Mouse (Mus musculus) MEL-GATA-1-ER (cell line): ENCODE data around the gene C2cd5.
A peak's percentile ranks its signal among the peaks of the same experiment; 100 is the strongest.
"Not testable (repeated sequence)": the region's sequence is repeated elsewhere in the genome, so short reads cannot be mapped to it uniquely, and the experiment has no call there.

Source experiments
- DNase-seq: peaks from one replicate; pipeline ENCODE4 v3.0.0-alpha.2; 2012; ENCODE audit warnings: low read depth; ENCODE audit errors: extremely low read depth

C2cd5 gene

DNA sequence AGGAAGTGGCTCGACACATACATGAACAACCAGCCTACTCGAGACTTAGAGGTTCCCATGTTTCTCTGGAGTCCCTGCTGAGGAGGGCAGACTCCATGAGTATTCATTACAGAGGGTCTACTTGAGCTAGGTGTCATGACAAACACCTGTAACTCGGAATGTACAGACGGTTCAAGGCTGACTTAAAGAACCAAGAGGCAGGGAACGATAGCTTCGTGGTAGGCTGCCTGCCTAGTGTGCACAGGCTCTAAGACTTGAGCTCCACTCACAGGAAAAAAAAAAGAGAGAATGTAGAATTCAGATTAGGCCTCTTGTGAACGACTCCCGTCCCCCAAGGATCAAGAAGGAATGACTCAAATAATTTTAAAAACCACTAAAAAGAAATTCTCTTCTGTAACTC lies 78.2 kb downstream of the C2cd5 start:
- no peak for DNase-seq

DNA sequence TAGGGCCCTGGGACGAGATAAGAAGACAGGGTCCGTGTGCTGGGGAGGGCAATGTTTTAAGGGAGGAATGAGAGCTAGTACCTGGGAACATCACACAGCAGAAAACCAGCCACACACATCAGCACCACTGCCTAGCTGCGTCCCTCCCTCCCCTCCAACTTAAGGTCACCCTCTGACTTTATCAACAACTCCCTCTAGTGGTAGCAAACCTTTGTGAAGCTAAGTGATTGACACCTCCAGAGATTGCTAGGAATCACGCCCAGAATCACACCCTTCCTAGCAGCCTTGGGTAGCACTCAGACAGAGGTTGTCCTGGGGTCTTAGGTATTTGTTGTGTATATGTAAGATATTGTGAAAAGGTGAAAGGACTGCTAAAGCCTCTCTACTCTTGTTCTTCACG lies 79.3 kb downstream of the C2cd5 start:
- DNase-seq: peak; percentile 20

- DNase-seq: no peak
These were observed 79.8 kb downstream of the C2cd5 start for GRCm38 (mm10) chr6:143020146-143020545.

DNA sequence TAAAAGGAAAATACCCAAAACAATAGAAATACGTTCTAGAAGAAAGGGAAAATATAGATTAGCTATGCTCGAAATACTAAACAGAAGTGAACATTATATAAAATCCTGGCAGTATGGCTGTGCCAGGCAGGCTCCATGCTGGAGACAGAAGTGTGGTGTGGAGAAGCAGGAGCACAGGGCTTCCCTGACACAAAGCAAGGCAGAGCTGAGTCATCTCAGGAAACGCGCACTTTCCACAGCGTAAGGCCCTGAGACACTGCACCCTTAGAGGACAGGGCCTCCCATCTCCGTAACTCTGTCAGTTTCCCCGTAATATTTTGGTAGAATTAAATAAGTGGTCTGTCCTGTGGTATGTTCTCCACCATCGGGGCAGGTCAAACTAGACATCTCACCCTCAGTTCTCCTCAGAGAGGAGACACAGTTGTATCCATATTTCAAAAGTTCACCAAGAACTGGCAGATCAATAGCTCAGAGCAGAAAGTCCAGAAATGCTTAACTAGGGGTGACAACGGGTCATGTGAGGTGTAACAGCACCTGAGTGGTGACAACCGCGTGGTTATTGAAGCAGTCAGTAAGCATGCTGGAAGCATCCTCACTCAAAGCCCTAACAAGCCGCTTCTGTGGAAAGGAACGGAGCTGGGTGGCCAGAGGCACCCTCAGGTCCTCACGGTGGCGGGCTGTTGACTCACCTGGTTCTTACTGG lies 87.3 kb downstream of the C2cd5 start:
- DNase-seq: no peak

DNA sequence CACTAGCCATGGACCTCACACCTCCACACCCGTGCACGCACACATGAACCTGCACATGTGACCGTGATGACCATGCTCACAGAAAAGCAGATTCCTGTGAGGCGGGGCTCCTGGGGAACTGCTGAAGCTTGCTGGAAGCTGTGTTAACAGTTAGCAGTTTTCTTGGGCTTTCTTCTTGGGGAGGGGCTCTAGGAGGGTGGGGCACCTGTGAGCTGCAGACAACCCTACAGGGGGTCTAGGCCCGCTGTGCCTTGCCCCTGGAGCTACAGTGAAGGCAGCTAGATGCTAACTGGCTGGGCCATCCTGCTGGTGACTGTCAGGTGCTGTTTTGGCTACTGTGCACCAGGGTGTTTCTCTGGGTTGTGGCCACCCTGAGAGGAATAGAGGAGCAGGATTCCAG lies 91.1 kb downstream of the C2cd5 start:
- no peak for DNase-seq

GRCm38 (mm10) chr6:143005209-143005608 lies 94.7 kb downstream of the C2cd5 start:
- not testable (repeated sequence) for DNase-seq

DNA sequence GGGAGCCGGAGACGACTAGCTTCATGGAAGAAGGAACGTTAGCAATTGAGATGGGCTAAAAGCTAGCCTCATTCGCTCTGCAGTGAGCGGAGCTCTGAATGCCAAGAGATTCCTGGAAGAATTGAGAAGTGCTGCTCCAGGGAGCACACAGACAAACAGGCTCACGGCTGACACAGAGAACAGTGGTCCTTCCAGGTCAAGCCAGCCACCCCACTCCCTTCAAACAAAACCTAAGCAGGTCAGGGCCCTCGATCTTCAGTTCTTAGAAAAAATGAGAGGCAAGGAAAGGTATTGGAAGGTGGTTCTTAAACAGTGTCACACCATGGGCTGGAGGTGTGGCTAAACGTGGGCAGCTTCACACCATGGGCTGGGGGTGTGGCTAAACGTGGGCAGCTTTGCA lies 95.1 kb downstream of the C2cd5 start:
- no peak for DNase-seq

DNA sequence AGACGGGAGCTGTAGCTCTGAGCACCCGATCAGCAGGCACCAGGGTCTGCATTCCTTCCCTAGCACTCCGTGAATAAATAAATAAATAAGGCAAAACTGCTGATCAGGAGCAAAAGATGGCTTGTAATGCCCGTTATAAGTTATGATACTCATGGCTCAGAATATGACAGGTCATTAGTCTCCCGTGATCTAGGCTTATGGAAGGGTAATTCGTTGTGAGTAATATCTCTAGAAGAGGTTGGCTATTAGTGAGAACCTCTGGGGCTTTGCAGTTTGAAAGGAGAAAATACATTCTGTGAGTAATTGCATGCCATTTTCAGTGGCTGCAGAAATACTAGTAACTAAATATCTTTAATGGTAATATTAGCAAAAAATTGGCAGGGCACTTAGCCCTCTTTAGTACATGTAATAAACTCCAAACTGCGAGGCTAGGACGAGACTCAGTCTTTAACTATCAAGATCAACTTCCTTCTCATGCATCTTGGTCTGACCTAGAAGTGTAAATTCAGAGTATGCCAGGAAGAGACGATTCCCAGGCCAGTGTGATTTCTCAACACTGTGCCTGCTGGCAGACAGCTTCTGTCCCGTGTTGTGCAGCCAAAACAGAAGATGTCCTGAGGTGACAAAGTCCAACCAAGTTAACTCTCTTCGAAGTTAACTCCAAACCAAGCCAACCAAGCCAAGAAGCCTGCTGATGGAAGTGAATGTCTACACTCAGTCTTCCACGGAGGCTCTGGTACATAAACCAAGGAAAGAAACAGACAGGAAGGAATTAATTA lies 101.5 kb downstream of the C2cd5 start:
- no peak for DNase-seq

GRCm38 (mm10) chr6:142996887-142997286 lies 103.1 kb downstream of the C2cd5 start:
- DNase-seq: no peak

- no peak for DNase-seq
These were observed 104.4 kb downstream of the C2cd5 start for GRCm38 (mm10) chr6:142995567-142995966.

DNA sequence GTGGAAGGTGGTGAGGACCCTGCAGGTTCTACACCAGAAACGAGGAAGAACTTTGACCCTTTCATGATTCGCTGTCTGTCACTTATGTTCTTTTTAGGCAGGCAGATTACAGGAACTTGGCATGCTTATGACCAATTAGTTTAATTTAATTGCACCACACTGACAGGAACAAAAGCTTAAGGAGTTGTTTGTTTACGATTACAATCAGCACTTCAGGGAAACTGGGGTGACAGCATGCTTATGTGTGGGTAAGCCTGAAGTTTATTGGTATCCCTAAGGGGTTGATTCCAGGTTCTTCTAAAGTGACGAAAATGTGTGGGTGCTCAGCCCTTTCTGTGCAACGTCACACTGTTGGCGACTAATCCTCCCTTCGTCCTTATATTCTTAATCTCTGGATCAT lies 105.1 kb downstream of the C2cd5 start:
- no peak for DNase-seq

- DNase-seq: no peak
These were observed 105.9 kb downstream of the C2cd5 start for GRCm38 (mm10) chr6:142993705-142994698.

GRCm38 (mm10) chr6:142992971-142993370 lies 107.0 kb downstream of the C2cd5 start:
- DNase-seq: no peak

GRCm38 (mm10) chr6:142992099-142992498 lies 107.8 kb downstream of the C2cd5 start:
- no peak for DNase-seq

DNA sequence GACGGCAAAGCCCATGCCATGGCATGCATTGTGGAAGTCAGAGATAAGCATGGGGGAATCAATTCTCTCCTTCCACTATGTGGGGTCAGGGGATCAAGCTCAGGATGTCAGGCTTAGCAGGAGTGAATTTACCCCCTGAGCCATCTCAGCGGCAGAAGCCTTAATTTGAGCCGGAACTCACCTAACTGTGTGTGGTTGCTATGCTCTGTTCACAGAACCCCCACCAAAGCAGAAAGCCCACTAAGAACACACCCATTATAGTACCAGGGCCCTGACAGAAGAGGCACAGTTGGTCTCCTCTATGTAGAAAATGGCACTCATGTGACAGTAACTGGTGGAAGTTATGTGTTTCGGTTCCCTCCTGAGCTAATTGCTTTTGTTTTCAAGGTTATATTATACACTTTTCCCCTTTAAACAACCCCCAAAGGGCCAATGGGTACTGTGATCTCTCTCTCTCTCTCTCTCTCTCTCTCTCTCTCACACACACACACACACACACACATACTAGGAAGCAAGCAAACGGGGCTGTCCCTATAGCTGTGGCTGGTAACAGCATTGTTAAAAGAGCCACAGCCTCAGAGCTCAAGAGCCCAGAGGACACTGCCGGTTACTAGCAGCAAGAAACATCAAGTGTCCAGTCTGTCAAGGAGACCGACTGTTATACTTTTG lies 108.4 kb downstream of the C2cd5 start:
- no peak for DNase-seq

- no peak for DNase-seq
These were observed 109.4 kb downstream of the C2cd5 start for GRCm38 (mm10) chr6:142990516-142990915.

GRCm38 (mm10) chr6:142989495-142989894 lies 110.4 kb downstream of the C2cd5 start:
- peak; percentile 57 for DNase-seq

- peak; percentile 44 for DNase-seq
These were observed 111.2 kb downstream of the C2cd5 start for GRCm38 (mm10) chr6:142988753-142989152.

DNA sequence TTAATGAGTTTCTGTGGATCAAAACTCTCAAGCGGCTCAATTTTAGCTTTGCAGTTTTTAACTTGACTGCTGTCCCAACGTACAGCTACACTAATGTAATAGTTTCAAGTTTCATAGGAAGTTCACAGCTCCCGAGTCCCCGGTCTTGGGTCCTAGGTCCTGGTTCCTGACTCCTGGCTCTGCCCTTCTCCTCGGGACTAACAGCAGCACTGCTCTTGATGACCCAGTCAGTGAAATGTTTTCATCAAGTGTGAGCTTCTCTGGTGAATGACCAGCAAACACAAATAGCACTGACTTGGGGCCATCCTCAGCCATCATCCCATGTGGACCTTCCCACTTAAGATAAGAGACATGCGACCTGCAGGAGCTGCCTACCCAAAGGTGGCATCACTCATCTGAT lies 111.7 kb downstream of the C2cd5 start:
- no peak for DNase-seq

- no peak for DNase-seq
These were observed 112.3 kb downstream of the C2cd5 start for GRCm38 (mm10) chr6:142987616-142988015.

DNA sequence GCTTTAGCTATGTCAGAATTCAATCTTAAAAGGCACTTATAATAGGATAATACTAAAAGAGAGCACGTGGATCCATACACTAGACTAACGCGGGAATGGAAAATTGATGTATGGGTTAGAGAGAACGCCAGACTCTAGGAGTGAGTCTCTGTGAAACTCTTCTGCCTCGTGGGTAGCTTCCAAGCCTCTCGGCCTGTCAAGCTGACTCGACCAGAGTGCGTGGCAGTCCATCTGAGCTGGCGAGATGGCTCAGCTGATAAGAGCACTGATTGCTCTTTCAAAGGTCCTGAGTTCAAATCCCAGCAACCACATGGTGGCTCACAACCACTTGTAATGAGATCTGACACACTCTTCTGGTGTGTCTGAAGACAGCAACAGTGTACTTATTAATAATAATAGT lies 113.2 kb downstream of the C2cd5 start:
- DNase-seq: not testable (repeated sequence)
